Mouse (Mus musculus) spleen, adult 10 weeks (tissue): ENCODE measurements around the gene Mtss1l. TPM values are rescaled to one million over a fixed set of nuclear protein-coding genes. Genes with fewer than 3 reads are reported as not detected.

Experiments used
- polyA plus RNA-seq: library from polyadenylated mRNA; stranded (reverse); fragments of 350-450 nt; fragmentation: Illumina TruSeq; extraction: RNeasy Lipid Tissue Mini Kit (QIAGEN cat#74804); gene quantifications from one replicate; pipeline ENCODE4 v1.2.3, GENCODE M21; 2015; ENCODE audit warnings: low replicate concordance; ENCODE audit not compliant: insufficient read depth

Mtss1l gene
- polyA plus RNA-seq, result 7.1 TPM

DNA sequence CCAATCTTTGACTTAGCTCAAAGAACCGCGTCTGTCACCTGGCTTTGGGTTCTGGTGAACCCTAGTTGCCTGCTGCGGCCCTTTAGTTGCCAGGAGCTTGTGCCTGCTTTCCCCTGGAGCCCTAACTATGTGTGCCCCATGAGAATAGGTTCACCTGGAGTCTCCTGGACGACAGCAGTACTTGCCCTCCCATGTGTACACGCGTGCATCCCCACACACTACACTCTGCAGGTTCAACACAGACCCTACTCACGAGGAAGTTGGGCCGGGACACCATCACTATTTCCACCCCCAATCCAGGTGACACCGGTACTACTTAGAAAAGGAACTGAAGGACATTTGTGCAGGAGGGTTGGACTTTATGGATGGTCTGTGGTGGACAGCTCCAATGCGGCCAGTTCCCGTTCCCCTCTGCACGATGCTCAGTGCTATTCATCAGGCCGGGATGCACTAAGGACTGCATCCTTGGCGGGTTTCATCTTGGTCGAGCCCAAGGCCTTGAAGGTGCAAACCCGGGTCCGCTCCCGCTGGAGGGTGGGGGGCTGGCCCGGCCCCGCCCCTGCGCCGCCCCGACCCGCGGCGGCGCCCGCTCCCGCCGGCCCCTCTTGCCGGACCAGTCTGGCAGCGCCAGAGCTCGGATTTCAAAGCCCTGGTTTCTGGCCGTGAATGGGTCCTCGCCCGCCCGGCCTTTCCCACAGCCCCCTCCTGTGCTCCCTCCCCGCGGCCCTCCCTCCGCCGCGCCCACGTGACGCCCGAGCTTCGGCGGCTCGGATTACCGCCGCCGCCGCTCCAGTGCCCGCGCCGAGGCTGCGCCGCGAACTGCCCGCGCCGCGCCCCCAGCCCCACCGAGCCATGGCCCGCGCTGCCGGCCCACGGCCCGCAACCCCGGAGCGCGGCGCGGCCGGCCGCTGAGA lies at the start of gene Mtss1l:
TSS of gene Mtss1l (plus strand) at position 792 of the 914 bp plus-strand sequence.

Other genes starting within 250 kb of the Mtss1l start
- gene Vac14, start 102.9 kb upstream of the Mtss1l start, polyA plus RNA-seq, result 20.1 TPM
- 9.1 TPM for gene Il34, start 84.4 kb downstream of the Mtss1l start, polyA plus RNA-seq
- 33.9 TPM for gene Cog4, start 125.1 kb downstream of the Mtss1l start, polyA plus RNA-seq
- gene Sf3b3, start 125.3 kb downstream of the Mtss1l start, polyA plus RNA-seq, result 111 TPM
- gene Fuk, start 181.0 kb downstream of the Mtss1l start, polyA plus RNA-seq, result 4.3 TPM
- 7.1 TPM for gene St3gal2, start 198.4 kb downstream of the Mtss1l start, polyA plus RNA-seq